Mouse (Mus musculus): ENCODE results near the gene Mknk2.

The Mknk2 gene

DNA sequence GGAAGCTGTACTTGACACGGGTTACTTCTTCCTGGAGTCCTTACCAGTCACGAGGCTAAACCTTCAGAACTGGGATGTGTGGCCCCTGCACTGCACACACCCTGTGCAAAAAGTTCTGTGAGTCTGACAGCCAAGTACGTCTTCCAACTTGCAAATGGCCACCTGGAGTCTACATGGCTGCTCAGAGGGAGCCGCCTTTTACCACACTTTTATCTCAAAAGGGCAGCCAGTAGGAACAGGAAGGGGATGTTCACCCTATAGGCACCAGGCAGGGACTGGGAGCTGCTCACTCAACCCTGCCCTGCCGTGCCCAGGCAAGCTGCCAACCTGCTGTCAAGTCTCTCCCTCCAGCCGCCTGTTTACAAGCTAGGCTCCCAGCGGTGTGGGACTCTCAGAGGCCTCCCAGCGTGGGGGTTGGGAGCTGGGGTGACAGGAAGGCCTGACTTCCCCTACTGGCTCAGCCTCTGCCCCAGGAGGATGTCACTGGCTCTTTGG is at the start of gene Mknk2:
Gene Mknk2, minus strand, starts transcription at position 171 of the 495 bp plus-strand sequence.
- peak; percentile 95 to 97 for DNase-seq (ENCODE audit: low spot score in 2 of 2)

DNA sequence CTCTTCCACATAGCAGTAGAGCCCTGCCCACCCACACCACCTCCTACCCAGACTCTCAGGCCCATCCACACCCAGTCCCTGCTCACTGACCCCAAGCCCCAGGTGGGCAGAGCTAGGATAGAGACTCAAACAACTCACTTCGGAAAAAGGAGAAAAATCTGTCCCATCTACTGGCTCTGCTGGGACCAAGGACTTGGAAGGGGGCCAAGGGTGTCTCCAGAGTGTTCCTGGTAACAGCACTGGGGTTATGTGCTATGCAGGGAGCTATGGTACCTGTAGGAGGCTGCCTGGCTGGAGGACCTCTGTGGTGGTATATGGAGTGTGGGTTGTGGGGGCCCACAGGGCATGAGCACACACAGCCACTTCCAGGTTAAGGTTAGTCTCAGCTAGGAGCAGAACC is 39.4 kb upstream of the Mknk2 start:
- DNase-seq (ENCODE audit: low spot score in 2 of 2), result no peak

GRCm38 (mm10) chr10:80710834-80711233 is 32.9 kb upstream of the Mknk2 start:
- no peak for DNase-seq (ENCODE audit: low spot score in 2 of 2)

GRCm38 (mm10) chr10:80705479-80705878 is 27.6 kb upstream of the Mknk2 start:
- no peak for DNase-seq (ENCODE audit: low spot score in 2 of 2)

DNA sequence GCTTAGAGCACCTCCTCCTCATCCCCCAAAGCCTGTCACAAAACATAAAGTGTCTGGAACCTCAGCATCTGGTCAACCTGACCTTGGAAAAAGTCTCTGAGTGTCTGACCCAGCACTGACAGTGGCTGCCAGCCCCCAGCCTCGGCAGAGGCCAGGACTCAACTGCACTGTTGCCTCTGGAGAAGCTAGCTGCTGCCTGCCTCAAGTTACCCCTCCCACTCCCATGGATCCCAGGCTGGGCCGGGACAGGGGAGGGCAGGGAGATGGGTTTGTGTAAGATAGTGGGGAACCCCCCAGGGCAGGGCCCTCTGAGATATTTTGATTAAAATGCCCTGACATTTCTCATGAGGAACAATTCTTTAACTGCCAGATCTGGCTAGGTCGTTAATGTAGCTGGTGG is 27.1 kb upstream of the Mknk2 start:
- peak in 1 of 2 experiments; percentile 14 for DNase-seq (ENCODE audit: low spot score in 2 of 2)

- DNase-seq (ENCODE audit: low spot score in 2 of 2), result peak in 1 of 2 experiments; percentile 16
Observed at GRCm38 (mm10) chr10:80704418-80704817, 26.5 kb upstream of the Mknk2 start.

DNA sequence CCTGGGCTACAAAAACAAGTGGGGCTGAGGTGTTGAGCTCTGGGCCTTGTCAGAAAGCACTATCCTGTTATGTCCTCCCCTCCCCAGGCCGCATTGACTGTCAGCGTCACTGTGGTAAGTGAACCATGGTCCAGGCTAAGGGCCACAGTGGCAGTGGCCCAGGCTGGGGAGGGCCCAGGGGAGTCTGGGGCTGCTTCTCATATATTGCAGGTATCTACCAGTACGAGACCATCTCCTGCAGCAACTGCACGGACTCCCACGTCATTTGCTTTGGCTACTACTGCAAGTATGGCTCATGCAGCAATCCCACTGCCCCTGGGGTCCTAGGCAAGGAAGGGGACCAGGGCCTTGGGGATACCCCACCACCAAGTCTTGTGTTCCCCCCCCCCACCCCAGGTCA is 25.7 kb upstream of the Mknk2 start:
- DNase-seq (ENCODE audit: low spot score in 2 of 2), result no peak

- peak; percentile 93 to 96 for DNase-seq (ENCODE audit: low spot score in 2 of 2)
Observed at GRCm38 (mm10) chr10:80702536-80703390, 24.9 kb upstream of the Mknk2 start.

DNA sequence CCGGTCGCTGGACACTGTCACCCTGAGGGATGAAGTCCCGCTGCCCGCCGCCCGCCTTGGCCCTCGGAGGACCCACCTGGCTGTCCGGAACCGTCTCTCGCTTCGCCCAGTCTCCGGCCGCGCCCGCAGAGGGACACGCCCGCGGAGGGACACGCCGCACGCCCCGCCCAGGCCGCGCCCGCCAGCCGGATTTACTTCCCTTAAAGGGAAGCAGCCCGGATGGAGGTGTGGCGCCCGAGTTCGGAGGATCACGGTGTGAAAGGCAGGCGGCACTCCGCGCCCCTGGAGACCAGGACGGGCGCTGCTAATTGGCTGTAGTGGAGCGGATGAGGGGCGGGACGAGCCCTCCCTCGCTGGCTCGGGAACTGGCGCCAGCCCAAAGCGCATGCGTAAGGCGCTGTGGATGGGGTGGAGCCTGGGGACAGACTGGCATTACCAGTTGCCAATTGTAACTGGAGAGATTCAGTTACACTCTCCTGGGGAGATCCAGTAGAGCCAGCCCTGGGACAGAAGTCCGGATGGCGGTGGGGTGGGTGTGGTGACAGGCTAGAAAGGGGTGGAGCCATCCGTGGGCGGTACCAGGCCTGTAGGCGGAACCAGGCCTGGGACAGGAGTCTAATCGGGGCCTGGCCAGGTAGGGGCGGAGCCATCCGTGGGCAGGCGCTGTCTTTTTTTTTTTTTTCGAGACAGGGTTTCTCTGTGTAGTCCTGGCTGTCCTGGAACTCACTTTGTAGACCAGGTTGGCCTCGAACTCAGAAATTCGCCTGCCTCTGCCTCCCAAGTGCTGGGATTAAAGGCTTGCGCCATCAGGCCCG is 24.0 kb upstream of the Mknk2 start, which contains the start of the genes Mob3a and Izumo4:
Gene Mob3a, minus strand, starts transcription at position 257 of the 815 bp plus-strand sequence.
Gene Izumo4, plus strand, starts transcription at position 464 of the 815 bp plus-strand sequence.
- DNase-seq (ENCODE audit: low spot score in 2 of 2), result peak; percentile 94 to 96

- peak; percentile 40 to 51 for DNase-seq (ENCODE audit: low spot score in 2 of 2)
Observed at GRCm38 (mm10) chr10:80700732-80701131, 22.8 kb upstream of the Mknk2 start.

GRCm38 (mm10) chr10:80700038-80700504 is 22.2 kb upstream of the Mknk2 start:
- DNase-seq (ENCODE audit: low spot score in 2 of 2), result no peak

DNA sequence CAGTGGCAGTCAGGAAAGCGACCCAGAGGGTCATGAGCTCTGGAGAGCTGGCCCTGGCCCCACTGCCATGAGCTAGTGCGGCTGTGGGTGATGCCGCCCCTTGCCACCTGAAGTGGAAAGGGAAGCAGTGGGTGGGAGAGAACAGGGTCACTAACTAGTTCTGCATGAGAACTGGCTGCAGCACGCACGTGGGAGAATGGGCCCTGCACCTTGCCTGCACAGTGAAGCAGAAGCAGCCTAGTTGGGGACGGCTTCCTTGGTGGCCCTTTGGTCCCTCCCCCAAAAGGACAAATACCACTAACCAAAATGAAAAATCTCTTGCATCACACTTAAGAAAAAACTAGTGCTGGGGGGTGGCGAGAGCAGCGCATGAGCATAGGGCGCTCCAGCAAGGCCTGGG is 20.7 kb upstream of the Mknk2 start:
- no peak for DNase-seq (ENCODE audit: low spot score in 2 of 2)

DNA sequence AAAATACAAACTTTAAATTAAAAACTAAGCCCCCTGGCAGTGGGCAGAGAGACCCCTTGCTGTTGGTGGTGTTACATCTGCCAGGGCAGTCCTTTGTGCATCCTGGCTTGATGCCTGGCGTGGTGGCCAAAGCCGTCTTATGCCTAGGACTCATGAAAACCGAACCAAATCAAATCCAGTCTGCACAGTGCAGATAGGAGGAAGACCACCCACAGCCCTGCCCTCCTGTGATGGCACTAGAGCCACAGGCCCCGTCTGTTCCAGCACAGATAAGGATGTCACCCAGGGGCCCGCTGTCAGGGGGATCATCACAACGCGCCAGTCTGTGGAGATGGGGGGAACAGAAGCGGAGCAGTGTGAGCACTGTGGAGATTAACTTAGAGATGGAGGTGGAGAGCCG is 19.9 kb upstream of the Mknk2 start:
- peak in 1 of 2 experiments; percentile 65 for DNase-seq (ENCODE audit: low spot score in 2 of 2)

DNA sequence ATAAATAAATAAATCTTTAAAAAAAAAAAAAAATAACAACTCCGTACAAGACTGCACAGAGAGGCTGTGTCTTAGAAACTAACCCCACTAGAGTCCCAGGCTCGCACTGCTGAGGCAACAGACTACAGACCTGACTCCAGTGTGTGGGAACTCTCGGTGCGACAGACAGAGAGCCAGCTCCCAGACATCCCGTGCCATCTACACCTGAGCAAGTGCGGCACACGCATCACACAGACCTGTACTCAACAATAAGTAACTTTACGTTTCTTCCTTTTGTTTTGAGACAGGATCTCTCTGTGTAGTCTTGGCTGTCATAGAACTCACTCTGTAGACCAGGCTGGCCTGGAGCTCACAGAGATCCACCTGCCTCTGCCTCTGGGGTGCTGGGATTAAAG is 19.5 kb upstream of the Mknk2 start:
- DNase-seq (ENCODE audit: low spot score in 2 of 2), result no peak

GRCm38 (mm10) chr10:80696502-80697392 is 18.8 kb upstream of the Mknk2 start:
- peak in 1 of 2 experiments; percentile 44 for DNase-seq (ENCODE audit: low spot score in 2 of 2)

DNA sequence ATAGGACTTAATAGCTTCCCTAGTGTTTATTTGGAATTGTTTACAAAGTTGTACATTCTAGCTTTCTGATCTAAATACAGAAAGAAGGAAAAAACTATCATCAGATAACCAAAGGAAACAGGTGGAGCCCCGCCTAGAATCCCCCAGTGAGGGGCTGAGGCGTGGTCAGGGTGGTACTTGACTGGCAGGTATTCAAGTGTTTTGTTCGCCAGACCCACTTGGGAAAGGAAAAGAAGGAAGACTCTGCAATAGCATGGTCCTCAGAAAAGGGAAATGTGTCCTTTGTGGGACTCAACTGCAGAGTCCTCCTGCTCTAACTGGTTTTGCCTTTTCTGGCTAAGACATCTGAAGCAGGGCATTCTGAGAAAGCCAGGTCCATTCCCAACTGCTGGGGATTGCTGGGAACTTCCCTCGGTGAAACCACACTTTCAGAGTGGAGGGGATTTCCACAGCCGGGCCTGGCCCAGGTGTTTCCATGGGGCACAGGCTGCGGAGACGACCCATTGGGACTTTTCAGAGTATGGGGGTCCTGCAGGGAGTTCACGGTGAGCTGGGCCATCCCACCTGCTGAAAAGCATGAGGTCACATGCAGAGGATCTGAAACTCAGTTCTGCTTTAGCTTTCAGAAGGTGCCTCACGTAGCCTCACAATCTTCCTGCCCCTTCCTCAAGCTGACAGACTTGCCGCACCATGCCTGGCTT is 18.0 kb upstream of the Mknk2 start:
- DNase-seq (ENCODE audit: low spot score in 2 of 2), result peak; percentile 50 to 54

- peak; percentile 52 to 81 for DNase-seq (ENCODE audit: low spot score in 2 of 2)
Observed at GRCm38 (mm10) chr10:80695186-80695585, 17.3 kb upstream of the Mknk2 start.

DNA sequence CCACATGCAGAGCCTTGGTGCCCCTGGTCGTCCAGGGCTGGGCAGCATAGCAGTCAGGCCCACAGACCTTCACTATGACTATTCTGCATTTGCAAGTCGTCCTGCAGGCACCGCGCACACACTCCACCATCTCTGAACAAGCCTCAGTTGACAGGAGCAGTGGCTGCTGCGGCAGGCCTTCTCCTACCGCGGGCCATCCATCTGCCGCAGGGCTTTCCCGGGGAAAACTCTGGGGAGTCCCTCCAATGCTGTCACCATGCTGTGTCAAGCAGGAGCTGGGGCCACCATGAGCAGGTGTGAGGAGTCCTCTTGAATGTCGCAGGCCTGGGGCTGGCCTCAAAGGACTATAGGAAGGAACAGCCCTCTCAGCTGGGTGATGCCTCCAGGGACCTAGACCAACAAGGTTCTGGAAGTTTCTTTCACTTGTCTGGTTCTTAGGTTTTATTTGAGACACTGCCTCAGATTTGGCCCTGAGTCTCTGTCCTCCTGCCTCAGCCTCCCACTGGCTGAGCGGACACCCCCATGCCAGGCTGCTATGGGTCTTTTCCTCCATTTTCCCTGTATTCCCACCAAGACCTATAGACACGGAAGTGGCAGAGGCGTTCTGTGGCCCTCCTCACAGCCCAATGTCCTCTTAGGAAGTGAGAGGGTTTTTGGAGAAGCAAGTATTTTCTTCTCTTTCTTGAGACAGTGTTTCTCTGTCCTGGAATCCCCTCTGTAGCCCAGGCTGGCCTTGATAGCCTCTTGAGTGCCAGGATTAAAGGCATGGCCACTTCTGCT is 16.4 kb upstream of the Mknk2 start:
- DNase-seq (ENCODE audit: low spot score in 2 of 2), result no peak

GRCm38 (mm10) chr10:80693401-80694045 is 15.6 kb upstream of the Mknk2 start:
- no peak for DNase-seq (ENCODE audit: low spot score in 2 of 2)
